Mouse (Mus musculus) cerebellum, postnatal 25 days (tissue): ENCODE measurements at regions not wholly inside any gene's neighbourhood (a gene's known extent, or its start where the extent isn't known, plus 50 kb on each side); places are given as distances from the start of the nearest gene placed in this dataset.

Experiments used
- DNase-seq, 2 experiments: peaks; one replicate each; pipeline ENCODE4 v3.0.0; 2021; ENCODE audit warnings: mixed read lengths in 2 of 2

DNA sequence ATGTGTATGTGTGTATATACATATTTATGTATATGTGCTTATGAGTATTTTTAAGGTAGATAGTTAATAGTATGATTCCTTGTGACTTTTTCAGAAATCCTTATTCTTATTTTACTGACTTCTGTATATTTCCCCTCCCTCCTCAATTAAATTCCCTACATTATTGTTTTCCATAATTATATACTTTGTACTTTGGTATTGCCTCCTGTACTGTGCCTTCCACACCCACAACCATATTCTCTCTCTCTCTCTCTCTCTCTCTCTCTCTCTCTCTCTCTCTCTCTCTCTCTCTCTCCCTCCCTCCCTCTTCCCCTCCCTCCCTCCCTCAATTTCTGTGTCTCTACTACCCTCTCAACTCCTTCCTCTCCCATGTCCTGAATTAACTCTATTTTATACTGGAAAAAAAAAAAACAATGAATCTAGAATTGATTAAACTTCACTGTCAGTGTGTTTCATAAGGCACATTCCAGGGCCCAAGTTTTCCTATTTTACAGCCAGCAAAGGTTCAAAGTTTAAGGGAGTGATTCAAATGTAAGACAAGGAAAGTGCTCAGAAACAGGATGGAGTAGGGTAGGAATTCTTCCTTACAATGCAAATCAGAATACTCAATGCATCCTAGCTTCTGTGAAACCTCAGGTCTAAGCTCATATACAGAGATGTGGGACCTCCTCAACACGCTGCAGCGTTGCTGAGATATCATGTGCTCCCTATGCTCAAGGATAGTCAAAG, 911.9 kb downstream of the Speer2 start:
- no peak for DNase-seq

GRCm38 (mm10) chr16:68910821-68911220, 952.7 kb downstream of the Speer2 start:
- DNase-seq: peak; percentile 26 to 61

DNA sequence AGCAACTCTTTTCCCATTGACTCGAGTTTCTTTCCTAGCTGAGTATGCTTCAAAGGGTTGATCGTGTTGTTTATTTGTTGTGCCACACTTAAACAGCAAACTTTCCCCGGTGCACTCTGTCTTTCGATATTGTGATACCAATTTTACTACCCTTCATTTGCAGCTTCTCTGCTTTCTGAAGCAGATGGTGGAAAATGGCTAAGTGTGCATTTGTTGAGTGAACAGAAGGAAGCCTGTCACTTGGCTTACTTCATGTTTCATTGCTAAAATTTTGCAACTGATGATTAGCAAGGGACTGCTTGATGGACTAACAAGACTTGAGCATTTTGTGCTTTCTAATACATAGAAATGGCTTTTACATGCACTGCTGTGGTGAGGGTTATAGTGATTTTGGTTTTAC, 965.4 kb downstream of the Speer2 start:
- DNase-seq: no peak

DNA sequence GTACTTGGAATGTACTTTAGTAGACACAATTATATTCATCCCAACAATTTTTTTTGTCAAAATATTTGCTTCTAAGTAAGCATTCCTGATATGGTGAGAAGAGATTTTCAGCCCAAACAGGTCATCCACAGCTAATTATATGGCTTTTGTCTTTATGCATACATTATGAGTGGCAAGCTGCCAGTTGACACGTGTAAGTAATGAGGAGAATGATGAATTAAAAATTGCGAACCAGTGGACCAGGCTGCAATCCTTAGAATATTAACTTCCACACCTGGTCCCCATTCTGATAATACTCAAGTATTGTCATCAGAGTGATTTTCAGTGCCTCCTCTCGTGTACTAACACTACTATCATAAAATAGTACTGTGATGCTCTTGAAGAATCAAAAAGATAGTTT, 1014.8 kb downstream of the Speer2 start:
- DNase-seq: no peak
